Mouse (Mus musculus) stomach, embryonic 14.5 days (tissue): ENCODE data around the gene Otogl. TPM values are rescaled to one million over a fixed set of nuclear protein-coding genes. Genes with fewer than 3 reads are reported as not detected.
A peak's percentile ranks its signal among the peaks of the same experiment; 100 is the strongest.
"Not testable (repeated sequence)": the region's sequence is repeated elsewhere in the genome, so short reads cannot be mapped to it uniquely, and the experiment has no call there.

ENCODE experiments used
- ATAC-seq: fragments of 200-750 bp; cut with Nextera tagmentation; 2 replicates; pipeline ENCODE4 v1.8.0; 2017; ENCODE audit warnings: low read depth, moderate TSS enrichment; ENCODE audit not compliant: insufficient number of reproducible peaks, insufficient read depth, low FRiP score
- H3K27ac ChIP-seq: fragments of 300-500 bp; sonication (generic); 2 replicates; pipeline ENCODE4 v1.5.1; 2014; ENCODE audit warnings: mild to moderate bottlenecking, low read length, moderate library complexity, mixed read lengths
- H3K27me3 ChIP-seq: fragments of 300-500 bp; sonication (generic); 2 replicates; pipeline ENCODE4 v1.6.1; 2014; ENCODE audit warnings: low read length, control low read depth, mixed read lengths; ENCODE audit not compliant: control insufficient read depth, insufficient read depth
- H3K36me3 ChIP-seq: fragments of 300-500 bp; sonication (generic); 2 replicates; pipeline ENCODE4 v1.6.1; 2014; ENCODE audit warnings: mild to moderate bottlenecking, control low read depth, low read length, moderate library complexity, mixed read lengths; ENCODE audit not compliant: control insufficient read depth, insufficient read depth
- H3K4me1 ChIP-seq: fragments of 300-500 bp; sonication (generic); 2 replicates; pipeline ENCODE4 v1.6.1; 2014; ENCODE audit warnings: low read length, control low read depth, mixed read lengths; ENCODE audit not compliant: control insufficient read depth, insufficient read depth
- H3K4me2 ChIP-seq: fragments of 300-500 bp; sonication (generic); replicated peaks from 2 replicates; pipeline ENCODE4 v1.6.1; 2014; ENCODE audit warnings: low read depth, low read length, control low read depth
- H3K4me3 ChIP-seq: fragments of 300-500 bp; sonication (generic); 2 replicates; pipeline ENCODE4 v1.5.1; 2014; ENCODE audit warnings: low read depth, low read length, control low read depth
- H3K9ac ChIP-seq: fragments of 300-500 bp; sonication (generic); replicated peaks from 2 replicates; pipeline ENCODE4 v1.6.1; 2014; ENCODE audit warnings: low read depth, mild to moderate bottlenecking, control low read depth, low read length, moderate library complexity, mixed read lengths
- H3K9me3 ChIP-seq: fragments of 300-500 bp; sonication (generic); 2 replicates; pipeline ENCODE4 v1.6.1; 2016; ENCODE audit warnings: low read depth, low read length, control low read depth; ENCODE audit not compliant: control insufficient read depth
- WGBS: fragments of 180-500 bp; shearing (Covaris S2); extraction: QIAGEN DNeasy Blood & Tissue Kit; methylation state at CpG from one replicate; pipeline ENCODE4 v1.1.7; 2014; 5-methylcytosine and 5-hydroxymethylcytosine counted together
- polyA plus RNA-seq: library from polyadenylated mRNA; unstranded; fragments of >200 nt; fragmentation: Nextera tagmentation; extraction: Ambion mirVana; gene quantifications from 2 replicates; pipeline ENCODE4 v1.2.1, GENCODE M21; 2014

The Otogl gene
- polyA plus RNA-seq, 1 experiment from 2014 or later = 0.10 TPM

DNA sequence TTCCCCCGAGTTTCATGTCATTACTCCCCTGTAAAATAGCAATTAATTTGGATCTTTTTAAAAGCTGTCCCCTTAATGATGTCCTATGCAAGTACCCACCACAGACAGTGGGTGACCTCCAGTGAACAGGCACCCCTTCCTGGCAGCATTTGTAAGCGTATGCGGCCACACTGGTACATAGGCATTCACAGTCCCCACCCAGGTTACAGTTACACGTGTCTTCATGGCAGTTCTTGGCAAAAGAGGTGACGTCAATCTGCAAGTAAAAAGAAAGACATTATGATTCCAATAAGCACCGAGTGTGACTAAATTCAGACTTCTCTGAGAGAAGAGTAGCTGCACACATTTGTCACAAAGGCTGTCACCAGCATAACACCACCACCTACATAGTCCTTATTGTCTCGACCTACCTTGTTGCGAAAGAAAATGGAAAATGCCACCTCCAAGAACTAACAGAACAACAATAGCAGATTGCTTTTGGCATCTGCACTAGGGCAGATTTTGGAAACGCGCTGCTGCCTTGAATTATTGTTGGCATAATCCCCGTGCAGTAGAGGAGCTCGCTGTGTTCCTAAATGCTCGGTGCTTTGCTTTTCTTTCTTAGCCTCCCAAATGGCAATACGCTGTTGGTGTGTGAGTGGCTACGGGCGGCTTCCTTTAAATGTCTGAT is 98.0 kb downstream of the Otogl start:
- Histone ChIP-seq H3K4me2 (no peak overlapping the region), H3K9me3 (no peaks in the 10 kb centered on the region), H3K4me1 (no peaks in the 10 kb centered on the region), H3K9ac (no peak overlapping the region), H3K27me3 (no peaks in the 10 kb centered on the region), H3K4me3 (no peak overlapping the region), H3K36me3 (no peaks in the 10 kb centered on the region), H3K27ac (no peak overlapping the region)
- WGBS = 85% methylated on average over 16 of the region's 16 CpGs
- no peak for ATAC-seq

DNA sequence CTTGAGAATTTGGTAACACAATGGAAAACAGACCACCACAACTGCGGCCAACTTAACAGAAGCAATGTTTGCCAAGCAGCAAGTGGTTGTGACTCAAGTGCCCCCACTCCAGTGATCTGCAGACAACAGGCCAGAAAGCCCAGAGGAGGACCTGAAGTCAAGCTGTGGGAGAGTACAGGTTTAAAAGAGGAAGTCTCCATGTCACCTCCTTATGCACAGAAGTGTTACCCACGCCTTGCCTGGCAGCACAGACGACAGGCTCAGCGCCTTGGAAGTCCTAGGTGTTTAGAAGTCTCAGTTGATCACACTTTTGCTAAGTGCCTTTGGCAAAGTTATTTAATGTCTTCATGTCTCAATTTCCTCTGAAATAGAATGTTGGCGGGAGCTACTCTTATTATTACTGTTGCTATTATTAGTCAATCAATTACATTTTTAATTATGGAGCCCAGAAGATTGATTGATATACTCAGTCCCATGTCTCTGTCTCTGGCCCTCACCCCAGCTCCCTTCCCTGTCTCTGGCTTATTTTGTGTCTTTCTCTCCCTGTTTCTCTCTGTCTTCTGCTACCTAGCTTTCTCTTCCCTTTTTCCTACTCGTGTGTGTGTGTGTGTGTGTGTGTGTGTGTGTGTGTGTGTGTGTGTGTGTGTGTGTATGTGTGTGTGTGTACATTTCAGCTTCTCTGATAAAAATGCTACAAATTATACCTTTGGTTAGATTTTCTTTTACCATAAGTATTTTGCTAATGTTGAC is 101.1 kb downstream of the Otogl start:
- Histone ChIP-seq H3K4me2 (no peak overlapping the region), H3K27me3 (no peaks in the 10 kb centered on the region), H3K36me3 (no peaks in the 10 kb centered on the region), H3K4me1 (no peaks in the 10 kb centered on the region), H3K27ac (no peak overlapping the region), H3K9me3 (no peaks in the 10 kb centered on the region), H3K4me3 (no peak overlapping the region), H3K9ac (no peak overlapping the region)
- 82% methylated on average over 5 of the region's 6 CpGs for WGBS
- no peak for ATAC-seq

DNA sequence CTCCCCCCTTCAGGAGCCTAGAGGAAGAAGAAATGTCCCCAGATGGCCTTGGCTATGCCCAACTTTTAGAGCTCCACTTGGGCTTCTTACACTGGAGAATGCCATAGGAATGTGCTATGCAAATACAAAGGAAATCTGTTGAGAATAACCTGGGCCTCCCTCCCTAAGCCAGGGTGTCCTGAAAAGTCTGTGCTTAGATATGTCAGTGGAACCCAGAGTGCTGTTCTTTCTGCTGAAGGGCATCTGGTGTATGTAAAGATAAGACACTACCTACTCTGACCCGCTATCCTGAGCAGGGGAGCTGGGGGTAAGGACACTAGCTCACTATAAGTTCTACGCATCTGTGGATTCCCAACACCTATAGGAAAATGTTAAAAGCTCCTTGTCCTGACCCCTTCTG is 106.7 kb downstream of the Otogl start:
- no peak overlapping the region for H3K4me2 ChIP-seq
- no peaks in the 10 kb centered on the region for H3K9me3 ChIP-seq
- no peaks in the 10 kb centered on the region for H3K36me3 ChIP-seq
- no peaks in the 10 kb centered on the region for H3K4me1 ChIP-seq
- H3K4me3 ChIP-seq = no peak overlapping the region
- H3K27ac ChIP-seq = no peak overlapping the region
- WGBS = 59% methylated on average over 2 of the region's 2 CpGs
- H3K27me3 ChIP-seq = no peaks in the 10 kb centered on the region
- H3K9ac ChIP-seq = no peak overlapping the region
- no peak for ATAC-seq

DNA sequence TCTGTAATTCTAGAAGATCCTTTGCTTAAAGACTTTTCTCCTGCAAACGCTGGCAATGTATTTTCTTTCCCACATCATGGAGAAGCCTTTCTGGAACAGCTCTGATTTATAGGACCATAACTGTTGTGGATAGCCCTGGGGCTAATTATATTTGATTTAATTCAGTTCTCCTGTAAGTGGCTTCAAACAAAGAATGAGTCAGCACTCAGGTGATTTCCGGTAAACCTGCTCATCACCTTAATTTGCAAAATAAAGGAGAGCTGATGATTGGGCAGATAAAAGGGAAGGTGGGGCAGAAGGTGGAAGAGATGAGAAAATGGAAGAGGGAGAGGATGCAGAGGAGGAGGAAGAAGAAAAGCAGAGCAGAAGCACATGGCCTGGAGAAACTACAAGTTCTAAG is 107.6 kb downstream of the Otogl start:
- ATAC-seq, H3K9ac ChIP-seq, H3K9me3 ChIP-seq, H3K4me3 ChIP-seq, H3K4me1 ChIP-seq, H3K36me3 ChIP-seq, H3K4me2 ChIP-seq, H3K27ac ChIP-seq, H3K27me3 ChIP-seq: not testable (repeated sequence)
- WGBS = 59% methylated on average over 2 of the region's 2 CpGs

DNA sequence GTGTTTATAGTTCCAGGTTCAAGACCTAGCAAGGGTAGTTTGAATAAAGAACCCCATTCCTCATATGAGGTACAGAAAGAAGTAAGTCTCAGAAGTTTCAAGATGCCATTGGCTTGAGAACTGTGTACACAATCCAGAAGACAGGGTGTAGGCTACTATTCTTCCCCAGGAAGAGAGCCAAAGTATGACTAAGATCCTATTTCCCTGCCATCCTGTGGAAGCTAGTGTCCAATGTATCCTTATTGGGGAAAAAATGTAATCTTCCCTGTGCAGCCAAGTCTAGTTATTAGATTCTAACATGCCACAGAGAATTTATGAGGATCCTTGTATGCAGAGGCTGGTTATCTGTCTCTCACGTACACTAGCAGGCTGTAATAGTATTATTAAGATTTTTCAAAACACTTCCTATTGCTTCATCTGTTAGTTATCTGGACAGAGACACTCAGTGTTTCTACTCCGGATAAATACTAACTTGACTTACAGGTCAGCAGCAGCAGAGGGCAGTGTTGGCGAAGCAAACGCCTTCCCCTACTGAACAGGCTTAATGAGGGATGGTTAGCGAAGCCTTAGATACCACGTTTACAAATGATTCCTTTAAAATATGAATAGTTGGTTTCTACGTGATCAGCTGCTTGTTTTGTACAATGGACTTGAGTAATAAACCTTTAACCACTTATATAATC is 112.1 kb downstream of the Otogl start:
- no peak overlapping the region for H3K4me2 ChIP-seq
- 3% methylated on average over 7 of the region's 7 CpGs for WGBS
- ATAC-seq = peak; percentile 78; the same call in 1 of the 2 replicates

DNA sequence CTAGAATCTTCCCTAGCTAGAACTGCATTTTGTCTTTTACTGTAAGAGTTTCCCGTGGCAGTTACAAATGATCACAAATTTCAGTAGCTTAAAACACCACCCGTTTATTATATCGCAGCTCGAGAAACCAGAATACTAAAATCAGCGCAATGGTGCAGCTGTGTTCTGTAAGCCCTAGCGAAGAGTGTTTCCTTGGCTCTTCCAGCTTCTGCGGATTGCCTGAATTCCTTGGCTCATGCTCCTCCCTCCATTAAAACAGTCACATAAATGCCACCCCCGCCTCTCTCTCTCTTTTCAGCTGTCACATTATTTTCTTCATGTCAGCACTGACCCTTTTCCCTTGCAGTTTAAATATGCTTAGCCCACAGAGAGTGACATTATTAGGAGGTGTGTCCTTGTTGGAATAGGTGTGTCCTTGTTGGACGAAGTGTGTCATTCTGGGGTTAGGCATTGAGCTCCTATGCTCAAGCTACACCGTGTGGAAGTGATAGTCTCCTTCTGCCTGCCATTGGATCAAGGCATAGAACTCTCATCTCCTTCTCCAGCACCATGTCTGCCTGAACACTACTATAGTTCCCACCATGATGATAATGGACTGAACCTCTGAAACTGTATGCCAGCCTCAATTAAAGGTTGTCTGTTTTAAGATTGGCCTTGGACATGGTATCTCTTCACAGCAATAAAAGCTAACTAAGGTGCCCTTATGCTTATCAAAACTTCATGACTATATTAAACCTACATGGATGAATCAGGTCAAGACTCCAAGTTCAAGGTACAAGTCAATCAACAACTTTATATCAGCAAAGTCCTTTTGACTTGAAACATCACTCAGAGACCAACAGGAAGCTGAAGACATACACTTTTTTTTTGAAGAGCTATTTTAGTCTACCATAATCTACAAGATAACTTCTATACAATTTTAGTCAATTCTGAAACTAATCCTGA is 116.8 kb downstream of the Otogl start:
- no peak overlapping the region for H3K4me2 ChIP-seq
- H3K9me3 ChIP-seq = no peaks in the 10 kb centered on the region
- H3K36me3 ChIP-seq = no peaks in the 10 kb centered on the region
- H3K4me1 ChIP-seq = 0 out of 2 replicates have a peak, but pooled peaks cover 4% of the 10 kb centered on the region
- 0 out of 2 replicates have a peak overlapping the region, but pooled peaks have one; percentile 1 for H3K27ac ChIP-seq
- no peak overlapping the region for H3K9ac ChIP-seq
- no peaks in the 10 kb centered on the region for H3K27me3 ChIP-seq
- 42% methylated on average over 10 of the region's 10 CpGs for WGBS
- no peak overlapping the region for H3K4me3 ChIP-seq
- ATAC-seq = peak; percentile 82

More for the DNA sequence above, 112.1 kb downstream of the Otogl start:
- H3K27ac ChIP-seq = no peak overlapping the region
- no peak overlapping the region for H3K4me3 ChIP-seq
- H3K9ac ChIP-seq = no peak overlapping the region
- no peaks in the 10 kb centered on the region for H3K36me3 ChIP-seq
- no peaks in the 10 kb centered on the region for H3K4me1 ChIP-seq
- H3K27me3 ChIP-seq = no peaks in the 10 kb centered on the region
- no peaks in the 10 kb centered on the region for H3K9me3 ChIP-seq

DNA sequence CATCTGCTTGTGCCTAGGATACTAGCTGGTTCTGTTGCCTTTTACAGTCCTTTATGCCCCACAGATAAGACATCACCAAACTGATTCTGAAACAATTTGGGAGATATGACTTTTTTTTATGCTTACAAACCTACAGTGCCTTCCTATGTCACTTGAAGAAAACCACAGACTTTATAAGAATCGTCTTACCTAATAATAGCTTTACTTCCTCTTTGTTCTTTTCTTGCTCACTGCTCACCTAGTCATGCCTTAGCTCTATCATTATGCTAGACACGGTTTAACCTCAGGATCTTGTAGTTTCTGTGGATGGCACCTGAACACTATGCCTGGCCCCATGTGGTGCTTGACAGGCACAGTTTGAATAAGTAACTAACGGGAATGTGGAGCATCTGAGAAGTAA is 119.4 kb downstream of the Otogl start:
- Histone ChIP-seq H3K36me3 (no peaks in the 10 kb centered on the region), H3K9me3 (no peaks in the 10 kb centered on the region), H3K27me3 (no peaks in the 10 kb centered on the region), H3K9ac (no peak overlapping the region), H3K4me2 (no peak overlapping the region), H3K4me3 (no peak overlapping the region), H3K27ac (no peak overlapping the region), H3K4me1 (0 out of 2 replicates have a peak, but pooled peaks cover 4% of the 10 kb centered on the region)
- 86% methylated on average over 3 of the region's 3 CpGs for WGBS
- no peak for ATAC-seq

DNA sequence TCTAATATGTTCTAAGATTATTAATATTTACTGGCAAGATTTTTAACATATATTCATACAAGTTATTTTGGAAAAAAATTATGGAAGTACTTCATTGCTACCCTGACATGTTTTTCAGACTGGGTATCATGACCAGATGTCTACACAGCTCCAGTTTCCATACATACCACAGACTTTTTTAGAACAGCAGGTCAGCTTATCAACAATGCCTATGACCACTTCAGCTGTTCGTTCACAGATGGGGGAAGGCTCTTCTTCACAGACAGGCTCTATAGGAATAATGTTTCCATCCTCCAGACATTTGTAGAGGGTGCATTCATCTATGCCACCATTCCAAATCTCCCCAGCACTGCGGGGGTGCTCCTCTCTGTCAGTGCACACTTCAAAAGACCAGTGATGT is 132.4 kb downstream of the Otogl start:
- no peaks in the 10 kb centered on the region for H3K9me3 ChIP-seq
- ATAC-seq = no peak
- no peaks in the 10 kb centered on the region for H3K36me3 ChIP-seq
- 69% methylated on average over 2 of the region's 2 CpGs for WGBS
- H3K4me3 ChIP-seq = no peak overlapping the region
- H3K27ac ChIP-seq = no peak overlapping the region
- no peaks in the 10 kb centered on the region for H3K27me3 ChIP-seq
- no peak overlapping the region for H3K9ac ChIP-seq
- no peak overlapping the region for H3K4me2 ChIP-seq
- no peaks in the 10 kb centered on the region for H3K4me1 ChIP-seq
